Mouse (Mus musculus) ES-Bruce4 (cell line): ENCODE data around the gene Gm10134. TPM values are rescaled to one million over a fixed set of nuclear protein-coding genes. Genes with fewer than 3 reads are reported as not detected.

Experiments
- H3K27ac ChIP-seq: 2 replicates; pipeline ENCODE4 v1.5.1; 2012; ENCODE audit warnings: low read length, inconsistent platforms; ENCODE audit not compliant: insufficient read depth
- H3K27me3 ChIP-seq: 2 replicates; pipeline ENCODE4 v1.6.1; 2012; ENCODE audit warnings: mild to moderate bottlenecking, low read length, inconsistent platforms; ENCODE audit not compliant: control insufficient read depth, poor library complexity, insufficient read depth, severe bottlenecking
- H3K36me3 ChIP-seq: 2 replicates; pipeline ENCODE4 v1.6.1; 2012; ENCODE audit warnings: inconsistent platforms, mild to moderate bottlenecking, low read length, moderate library complexity; ENCODE audit not compliant: control insufficient read depth, poor library complexity, insufficient read depth, severe bottlenecking
- H3K4me1 ChIP-seq: one replicate; pipeline ENCODE4 v1.8.1; 2011; ENCODE audit warnings: low read length; ENCODE audit not compliant: control insufficient read depth, insufficient read depth
- H3K4me3 ChIP-seq: 2 replicates; pipeline ENCODE4 v1.5.1; 2011; ENCODE audit warnings: low read depth, mild to moderate bottlenecking, low read length
- H3K9ac ChIP-seq: 2 replicates; pipeline ENCODE4 v1.6.1; 2012; ENCODE audit warnings: low read depth, mild to moderate bottlenecking, inconsistent platforms; ENCODE audit not compliant: poor library complexity, severe bottlenecking
- H3K9me3 ChIP-seq: replicated peaks from 2 replicates; pipeline ENCODE4 v1.6.1; 2012; ENCODE audit warnings: mild to moderate bottlenecking, low read length, inconsistent platforms; ENCODE audit not compliant: control insufficient read depth, poor library complexity, insufficient read depth, severe bottlenecking
- CTCF ChIP-seq: IDR thresholded peaks from one replicate; pipeline ENCODE4 v1.8.1; 2011; ENCODE audit warnings: low read depth, low read length
- EP300 ChIP-seq: IDR thresholded peaks from 2 replicates; pipeline ENCODE4 v1.6.1; 2011; ENCODE audit warnings: low read depth, low read length; ENCODE audit not compliant: insufficient read depth
- POLR2A ChIP-seq: IDR thresholded peaks from one replicate; pipeline ENCODE4 v1.8.1; 2011; ENCODE audit warnings: low read length; ENCODE audit not compliant: insufficient read depth
- polyA plus RNA-seq: library from polyadenylated mRNA; stranded (reverse); fragments of >200 nt; gene quantifications from 2 replicates; pipeline ENCODE4 v1.2.4, GENCODE M21; 2011; ENCODE audit warnings: low read depth; ENCODE audit not compliant: missing spikeins, insufficient read depth, insufficient read length

Gene Gm10134
- polyA plus RNA-seq, 1 experiment, result 2.8 TPM

DNA sequence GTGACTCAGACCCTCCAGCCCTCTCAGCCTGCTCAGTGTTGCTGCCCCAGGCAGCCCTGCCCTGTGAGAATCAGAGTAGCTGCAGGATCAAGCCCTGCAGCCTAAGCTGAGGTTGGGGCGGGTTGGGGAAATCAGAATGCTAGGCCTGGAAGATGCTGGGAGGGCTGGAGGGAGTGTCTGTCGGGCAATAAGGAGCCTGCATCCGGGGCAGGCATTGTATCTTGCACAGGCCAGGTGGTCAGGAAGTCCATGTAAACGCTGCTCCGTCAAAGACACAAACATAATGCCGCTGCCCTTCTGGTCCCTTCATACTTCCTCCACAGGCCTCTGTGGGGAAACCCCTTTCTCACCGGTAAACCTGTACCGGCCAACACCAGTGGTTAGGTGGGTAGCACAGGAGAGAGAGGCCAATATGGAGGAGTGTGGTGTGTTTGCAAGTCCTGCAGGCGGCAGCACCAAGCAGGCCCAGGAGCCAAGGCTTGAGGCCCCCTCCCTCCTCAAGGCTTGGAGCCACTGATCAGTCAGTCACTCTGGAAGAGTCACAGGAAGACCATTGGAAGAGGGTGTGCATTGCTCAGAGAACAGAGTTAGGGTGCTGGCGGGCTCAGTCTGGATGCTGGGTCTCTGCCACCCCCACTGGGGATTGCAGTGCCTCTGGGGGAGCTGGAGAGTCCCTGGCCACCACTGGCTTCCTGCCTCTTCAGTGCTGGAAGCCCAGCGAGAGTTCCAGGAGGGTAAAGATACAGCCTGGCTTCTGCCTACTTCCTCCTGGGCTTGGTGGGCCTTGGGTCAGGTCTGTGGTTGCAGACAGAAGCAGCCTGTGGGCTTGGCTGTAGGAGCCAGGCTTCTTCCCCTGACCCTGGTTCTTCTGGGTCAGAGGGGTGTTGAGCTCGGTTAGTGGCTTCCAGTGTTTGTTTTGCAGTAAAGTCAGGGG, 20.3 kb downstream of the Gm10134 start:
- Histone ChIP-seq H3K36me3 (no peaks in the 10 kb centered on the region), H3K4me3 (no peak overlapping the region), H3K9me3 (no peaks in the 10 kb centered on the region), H3K27me3 (no peaks in the 10 kb centered on the region), H3K27ac (0 out of 2 replicates have a peak overlapping the region, but pooled peaks have one; percentile 10), H3K9ac (no peak overlapping the region), H3K4me1 (no peaks in the 10 kb centered on the region)
- TF ChIP-seq POLR2A (no peak), CTCF (peak; percentile 32), EP300 (0 out of 2 replicates have a peak, but pooled peaks have one; percentile 51)

GRCm38 (mm10) chr2:28527436-28528353, 21.8 kb downstream of the Gm10134 start:
- H3K27ac ChIP-seq, result no peak overlapping the region
- TF ChIP-seq CTCF (no peak), EP300 (no peak)
- no peaks in the 10 kb centered on the region for H3K9me3 ChIP-seq
- no peaks in the 10 kb centered on the region for H3K27me3 ChIP-seq
- no peaks in the 10 kb centered on the region for H3K36me3 ChIP-seq
- H3K4me3 ChIP-seq, result no peak overlapping the region
- H3K9ac ChIP-seq, result no peak overlapping the region
- no peaks in the 10 kb centered on the region for H3K4me1 ChIP-seq

- Histone ChIP-seq H3K9me3 (no peaks in the 10 kb centered on the region), H3K4me1 (no peaks in the 10 kb centered on the region), H3K4me3 (no peak overlapping the region), H3K36me3 (no peaks in the 10 kb centered on the region), H3K27me3 (no peaks in the 10 kb centered on the region), H3K27ac (no peak overlapping the region), H3K9ac (no peak overlapping the region)
- TF ChIP-seq EP300, result no peak
- no peak for TF ChIP-seq POLR2A
- TF ChIP-seq CTCF, result no peak
Measured at GRCm38 (mm10) chr2:28528354-28528730, 22.4 kb downstream of the Gm10134 start.

GRCm38 (mm10) chr2:28529856-28530255, 24.0 kb downstream of the Gm10134 start:
- H3K4me1 ChIP-seq, result no peaks in the 10 kb centered on the region
- H3K27me3 ChIP-seq, result no peaks in the 10 kb centered on the region
- TF ChIP-seq EP300 (no peak), CTCF (no peak), POLR2A (no peak)
- H3K9ac ChIP-seq, result no peak overlapping the region
- no peak overlapping the region for H3K27ac ChIP-seq
- no peaks in the 10 kb centered on the region for H3K36me3 ChIP-seq
- no peak overlapping the region for H3K4me3 ChIP-seq
- no peaks in the 10 kb centered on the region for H3K9me3 ChIP-seq

DNA sequence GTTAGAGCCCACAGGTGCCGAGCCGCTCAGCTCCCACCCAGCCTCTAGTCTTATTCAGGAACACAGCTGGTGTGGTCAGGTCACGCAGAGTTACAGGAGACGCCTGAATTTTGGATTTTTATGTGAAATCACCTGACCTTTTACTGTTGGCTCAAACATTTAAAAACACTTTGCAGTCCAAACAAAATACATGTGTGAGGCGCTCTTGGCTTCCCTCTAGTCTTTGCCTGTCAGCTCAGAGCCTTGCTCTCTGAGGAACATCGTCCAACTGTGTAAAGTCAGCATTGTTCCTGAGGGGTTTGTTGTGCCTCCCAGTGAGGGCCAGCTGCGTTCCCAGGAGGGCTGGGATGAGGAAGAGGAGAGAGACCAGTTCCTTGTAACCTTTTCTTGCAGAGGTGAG, 24.4 kb downstream of the Gm10134 start:
- no peaks in the 10 kb centered on the region for H3K27me3 ChIP-seq
- H3K9ac ChIP-seq, result no peak overlapping the region
- H3K9me3 ChIP-seq, result no peaks in the 10 kb centered on the region
- H3K27ac ChIP-seq, result no peak overlapping the region
- no peak overlapping the region for H3K4me3 ChIP-seq
- no peak for TF ChIP-seq EP300
- TF ChIP-seq CTCF, result no peak
- no peaks in the 10 kb centered on the region for H3K4me1 ChIP-seq
- no peaks in the 10 kb centered on the region for H3K36me3 ChIP-seq
